Mouse (Mus musculus) liver, embryonic 11.5 days (tissue): Measurements from ENCODE around the gene Hs6st2. TPM values are rescaled to one million over a fixed set of nuclear protein-coding genes. Genes with fewer than 3 reads are reported as not detected.

ENCODE experiments used
- ATAC-seq: fragments of 200-750 bp; cut with Nextera tagmentation; replicated peaks from 2 replicates; pipeline ENCODE4 v1.8.0; 2017; ENCODE audit warnings: moderate number of reproducible peaks, mild to moderate bottlenecking, moderate TSS enrichment, moderate library complexity; ENCODE audit not compliant: low FRiP score
- DNase-seq: peaks from one replicate; pipeline ENCODE4 v3.0.0-alpha.2; 2017; ENCODE audit warnings: low spot score
- H3K27ac ChIP-seq: fragments of 300-500 bp; sonication (generic); 2 replicates; pipeline ENCODE4 v1.5.1; 2014; ENCODE audit warnings: mild to moderate bottlenecking, low read depth, low read length, control low read depth
- H3K27me3 ChIP-seq: fragments of 300-500 bp; sonication (generic); replicated peaks from 2 replicates; pipeline ENCODE4 v1.6.1; 2014; ENCODE audit warnings: low read length, mixed read lengths; ENCODE audit not compliant: control insufficient read depth, insufficient read depth
- H3K36me3 ChIP-seq: fragments of 300-500 bp; sonication (generic); 2 replicates; pipeline ENCODE4 v1.6.1; 2014; ENCODE audit warnings: mild to moderate bottlenecking, low read length, moderate library complexity, mixed read lengths; ENCODE audit not compliant: control insufficient read depth, insufficient read depth
- H3K4me1 ChIP-seq: fragments of 300-500 bp; sonication (generic); replicated peaks from 2 replicates; pipeline ENCODE4 v1.6.1; 2014; ENCODE audit warnings: low read length, mixed read lengths; ENCODE audit not compliant: control insufficient read depth, insufficient read depth
- H3K4me2 ChIP-seq: fragments of 300-500 bp; sonication (generic); 2 replicates; pipeline ENCODE4 v1.6.1; 2014; ENCODE audit warnings: mild to moderate bottlenecking, control low read depth, moderate library complexity
- H3K4me3 ChIP-seq: fragments of 300-500 bp; sonication (generic); 2 replicates; pipeline ENCODE4 v1.5.1; 2014; ENCODE audit warnings: low read depth, low read length, control low read depth
- H3K9ac ChIP-seq: fragments of 300-500 bp; sonication (generic); 2 replicates; pipeline ENCODE4 v1.6.1; 2014; ENCODE audit warnings: low read depth, low read length, control low read depth
- H3K9me3 ChIP-seq: fragments of 300-500 bp; sonication (generic); 2 replicates; pipeline ENCODE4 v1.6.1; 2016; ENCODE audit warnings: low read length, inconsistent platforms, mixed read lengths; ENCODE audit not compliant: control insufficient read depth
- WGBS: fragments of 180-500 bp; shearing (Covaris S2); extraction: QIAGEN DNeasy Blood & Tissue Kit; methylation state at CpG from one replicate; pipeline ENCODE4 v1.1.7; 2014; 5-methylcytosine and 5-hydroxymethylcytosine counted together
- polyA plus RNA-seq: library from polyadenylated mRNA; unstranded; fragments of >200 nt; fragmentation: Nextera tagmentation; extraction: Ambion mirVana; gene quantifications from 2 replicates; pipeline ENCODE4 v1.2.1, GENCODE M21; 2014

Hs6st2 gene
- polyA plus RNA-seq, 1 experiment from 2014 or later = 6.7 TPM

DNA sequence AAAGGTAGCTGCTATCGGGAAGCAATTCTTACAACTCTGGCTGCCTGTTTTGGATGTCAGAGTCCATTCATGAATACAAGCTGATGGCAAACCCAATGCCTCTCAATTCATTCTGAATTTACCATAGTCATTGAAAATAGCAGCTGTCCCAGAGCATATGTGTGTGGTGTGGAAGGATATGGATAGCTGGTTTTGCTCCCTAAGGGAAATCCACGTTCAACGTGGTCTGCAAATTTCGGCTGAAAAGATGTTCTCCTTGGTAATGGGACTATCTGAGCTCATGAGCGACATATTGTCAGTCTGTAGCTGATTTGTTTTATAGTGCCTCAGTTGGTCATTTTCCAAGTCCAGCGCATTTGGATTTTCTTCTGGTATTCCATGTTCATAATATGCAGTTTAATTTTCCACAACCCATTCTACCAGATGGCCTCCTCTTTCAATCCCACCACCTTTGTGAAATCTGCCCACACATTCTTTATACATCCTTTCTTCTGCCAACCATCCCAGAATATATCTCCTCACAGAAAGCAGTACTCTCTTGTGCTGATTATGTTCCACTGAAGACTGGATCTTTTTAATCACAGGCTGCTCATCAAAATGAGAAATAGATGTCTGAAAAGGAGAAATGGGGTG, 75.3 kb downstream of the Hs6st2 start:
- H3K27me3 ChIP-seq = peaks cover 3% of the 10 kb centered on the region; the same call in 1 of the 2 replicates
- no peaks in the 10 kb centered on the region for H3K36me3 ChIP-seq
- 83% methylated on average over 6 of the region's 6 CpGs for WGBS
- no peak for ATAC-seq
- no peak overlapping the region for H3K4me2 ChIP-seq
- no peaks in the 10 kb centered on the region for H3K4me1 ChIP-seq
- H3K9ac ChIP-seq = no peak overlapping the region
- no peak overlapping the region for H3K27ac ChIP-seq
- DNase-seq = no peak
- H3K9me3 ChIP-seq = no peaks in the 10 kb centered on the region
- H3K4me3 ChIP-seq = no peak overlapping the region

DNA sequence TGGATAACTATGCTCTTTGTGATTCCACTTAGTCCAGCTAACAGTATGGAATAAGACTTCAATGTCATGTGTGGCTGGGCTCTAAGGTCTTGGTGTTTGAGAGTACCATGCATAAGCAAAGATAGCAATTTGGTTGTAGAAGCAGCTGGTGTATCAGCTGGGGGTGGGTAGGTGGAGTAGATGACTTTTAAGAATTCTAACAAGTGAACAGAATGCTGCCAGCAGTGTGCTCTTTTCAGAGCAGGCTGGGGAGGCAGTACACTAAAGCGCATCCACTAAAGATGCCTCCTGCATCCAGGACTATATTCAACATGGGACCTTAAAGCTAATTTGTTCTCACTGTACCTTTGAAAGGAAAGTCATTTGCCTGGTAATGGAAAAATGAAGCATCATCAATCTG, 88.9 kb downstream of the Hs6st2 start:
- no peaks in the 10 kb centered on the region for H3K27me3 ChIP-seq
- ATAC-seq = no peak
- no peak overlapping the region for H3K4me2 ChIP-seq
- H3K4me3 ChIP-seq = no peak overlapping the region
- no peaks in the 10 kb centered on the region for H3K4me1 ChIP-seq
- DNase-seq = no peak
- no peaks in the 10 kb centered on the region for H3K9me3 ChIP-seq
- no peaks in the 10 kb centered on the region for H3K36me3 ChIP-seq
- H3K27ac ChIP-seq = no peak overlapping the region
- 96% methylated on average over 1 of the region's 1 CpGs for WGBS
- no peak overlapping the region for H3K9ac ChIP-seq

DNA sequence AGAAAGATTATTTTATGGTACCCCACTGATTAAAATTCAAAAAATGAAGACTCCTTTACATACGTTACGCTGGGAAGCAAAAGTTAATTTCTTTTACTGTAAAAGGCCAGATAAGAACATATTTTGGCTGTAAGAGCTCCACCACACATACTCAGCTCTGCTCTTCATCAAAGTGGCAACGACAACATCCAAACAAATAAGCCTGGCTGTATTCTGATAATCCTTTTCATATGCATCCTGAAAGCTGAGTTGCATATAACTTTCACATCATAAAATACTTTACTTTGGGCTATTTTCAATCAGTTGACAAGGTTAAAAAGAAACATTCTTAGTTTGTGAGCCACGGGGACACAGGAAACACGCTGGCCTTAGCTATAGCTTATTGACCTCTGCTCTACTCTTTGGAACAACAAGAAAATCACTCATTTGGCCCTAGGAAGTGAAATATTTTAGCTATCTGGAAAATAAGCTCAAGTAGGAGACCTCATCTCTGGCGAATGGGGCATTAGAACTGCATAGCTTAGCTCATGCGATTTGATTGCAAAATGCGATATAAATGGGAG, 91.1 kb downstream of the Hs6st2 start:
- WGBS = 75% methylated on average over 8 of the region's 8 CpGs
- H3K9me3 ChIP-seq = no peaks in the 10 kb centered on the region
- no peak for DNase-seq

DNA sequence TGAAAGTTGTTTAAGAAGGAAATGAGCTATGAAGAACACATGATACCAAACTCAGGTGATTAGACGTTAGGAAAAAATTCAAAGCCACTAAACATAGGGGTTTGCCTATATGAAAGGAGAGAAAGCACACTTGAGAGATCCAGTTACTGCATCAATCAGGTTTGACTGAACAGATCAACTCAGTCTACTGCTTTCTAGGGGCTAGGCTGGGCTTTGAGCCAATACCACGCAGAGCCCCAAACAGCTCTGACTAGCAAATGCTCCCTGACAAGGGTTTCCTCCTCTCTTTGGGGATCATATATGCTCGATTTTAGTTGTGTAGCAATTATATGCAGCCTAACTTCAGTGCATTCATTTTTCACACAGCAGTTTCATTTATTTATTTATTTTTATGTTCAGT, 96.2 kb downstream of the Hs6st2 start:
- Histone ChIP-seq H3K9ac (no peak overlapping the region), H3K4me2 (no peak overlapping the region), H3K4me1 (no peaks in the 10 kb centered on the region), H3K36me3 (no peaks in the 10 kb centered on the region), H3K9me3 (no peaks in the 10 kb centered on the region), H3K4me3 (no peak overlapping the region), H3K27ac (no peak overlapping the region), H3K27me3 (no peaks in the 10 kb centered on the region)
- no peak for DNase-seq
- ATAC-seq = no peak
- 76% methylated on average over 3 of the region's 3 CpGs for WGBS

More for the DNA sequence above, 91.1 kb downstream of the Hs6st2 start:
- Histone ChIP-seq H3K27ac (no peak overlapping the region), H3K4me1 (no peaks in the 10 kb centered on the region), H3K9ac (no peak overlapping the region), H3K4me3 (no peak overlapping the region), H3K27me3 (no peaks in the 10 kb centered on the region), H3K36me3 (no peaks in the 10 kb centered on the region), H3K4me2 (no peak overlapping the region)
- no peak for ATAC-seq

DNA sequence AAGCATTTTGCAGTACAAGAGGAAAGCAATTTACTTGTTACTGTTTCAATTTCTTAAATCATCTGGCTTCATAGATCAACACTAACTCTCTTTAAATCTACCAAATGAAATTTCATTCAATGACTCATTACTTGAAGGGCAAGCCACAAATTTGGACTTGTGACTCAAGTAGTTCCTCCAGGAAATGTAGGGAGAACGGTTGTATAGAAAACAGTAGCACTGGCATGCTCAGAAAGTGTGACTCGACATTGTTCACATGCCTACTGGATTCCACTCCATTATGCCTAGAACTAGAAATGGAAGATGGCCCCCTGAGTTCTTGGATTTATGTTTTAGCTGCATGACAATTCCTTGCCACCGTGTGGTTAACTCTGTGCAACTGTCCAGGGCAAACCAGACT, 100.0 kb downstream of the Hs6st2 start:
- ATAC-seq (no peak), DNase-seq (no peak)
- 53% methylated on average over 3 of the region's 3 CpGs for WGBS
- Histone ChIP-seq H3K4me3 (no peak overlapping the region), H3K4me2 (no peak overlapping the region), H3K4me1 (no peaks in the 10 kb centered on the region), H3K36me3 (no peaks in the 10 kb centered on the region), H3K9ac (no peak overlapping the region), H3K9me3 (no peaks in the 10 kb centered on the region), H3K27me3 (no peaks in the 10 kb centered on the region), H3K27ac (no peak overlapping the region)

DNA sequence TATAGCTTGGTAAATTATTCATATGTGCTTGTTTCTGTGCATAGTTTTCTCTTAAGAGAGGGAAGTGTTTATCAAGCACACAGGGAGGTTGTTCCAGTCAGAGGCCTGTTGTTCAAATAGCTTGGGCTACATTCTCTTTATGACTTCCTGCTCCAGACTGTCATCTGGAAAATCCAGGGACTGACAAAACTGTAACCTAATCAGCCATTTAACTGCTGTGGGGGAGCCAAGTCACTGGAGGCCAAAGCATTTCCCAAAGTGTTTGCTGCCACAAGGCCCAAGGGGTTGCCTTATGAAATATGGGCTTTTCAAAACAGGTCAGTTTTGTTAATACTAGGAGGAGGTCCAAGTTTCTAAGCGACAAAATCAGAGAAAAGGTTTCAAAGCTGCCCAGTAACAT, 119.8 kb downstream of the Hs6st2 start:
- Histone ChIP-seq H3K36me3 (no peaks in the 10 kb centered on the region), H3K27me3 (no peaks in the 10 kb centered on the region), H3K4me1 (no peaks in the 10 kb centered on the region), H3K27ac (no peak overlapping the region), H3K4me2 (no peak overlapping the region), H3K9me3 (no peaks in the 10 kb centered on the region), H3K4me3 (no peak overlapping the region), H3K9ac (no peak overlapping the region)
- DNase-seq = no peak
- WGBS = 54% methylated on average over 1 of the region's 1 CpGs
- no peak for ATAC-seq

DNA sequence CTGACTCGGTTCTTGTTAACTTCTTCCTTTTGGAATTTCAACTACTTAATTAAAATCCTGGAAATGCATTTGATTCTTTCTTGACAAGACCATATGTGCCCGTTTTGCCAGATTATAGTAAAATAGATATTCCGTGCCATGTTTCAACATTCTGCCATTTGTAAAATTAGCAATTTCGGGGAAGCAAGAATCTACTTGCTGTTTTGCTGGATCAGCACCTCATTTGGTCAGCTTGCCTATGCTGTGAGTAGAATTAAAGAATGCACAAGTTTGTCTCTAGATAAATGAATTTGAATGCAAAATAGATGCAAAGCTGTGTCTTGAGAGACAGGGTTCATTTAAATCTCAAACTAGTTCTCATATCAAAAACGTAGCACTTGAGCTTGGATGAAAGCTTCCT, 142.0 kb downstream of the Hs6st2 start:
- 85% methylated on average over 5 of the region's 5 CpGs for WGBS
- no peak overlapping the region for H3K4me2 ChIP-seq
- ATAC-seq = no peak
- H3K36me3 ChIP-seq = no peaks in the 10 kb centered on the region
- H3K27ac ChIP-seq = no peak overlapping the region
- H3K4me3 ChIP-seq = no peak overlapping the region
- no peaks in the 10 kb centered on the region for H3K4me1 ChIP-seq
- H3K27me3 ChIP-seq = no peaks in the 10 kb centered on the region
- H3K9ac ChIP-seq = no peak overlapping the region
- no peaks in the 10 kb centered on the region for H3K9me3 ChIP-seq
- DNase-seq = no peak

DNA sequence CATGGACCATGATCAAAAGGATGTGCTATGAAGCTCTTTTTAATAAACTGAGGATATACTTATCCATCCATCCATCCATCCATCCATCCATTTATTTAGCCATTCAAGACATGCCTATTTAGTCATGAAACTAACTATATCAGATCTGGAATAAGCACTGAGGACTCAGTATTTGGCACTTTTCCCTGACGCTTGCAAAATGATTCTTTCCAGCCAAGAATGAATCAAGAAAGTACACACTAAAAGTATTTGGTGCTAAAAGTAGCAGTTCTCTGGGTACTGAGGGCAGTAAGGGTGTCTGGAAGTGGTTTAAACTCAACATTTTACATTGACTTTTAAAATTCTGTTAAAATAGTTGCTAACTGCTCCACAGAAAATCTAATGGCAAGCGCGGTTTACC, 144.6 kb downstream of the Hs6st2 start:
- Histone ChIP-seq H3K4me1 (no peaks in the 10 kb centered on the region), H3K4me2 (no peak overlapping the region), H3K27ac (no peak overlapping the region), H3K27me3 (no peaks in the 10 kb centered on the region), H3K9me3 (no peaks in the 10 kb centered on the region), H3K36me3 (no peaks in the 10 kb centered on the region), H3K4me3 (no peak overlapping the region), H3K9ac (no peak overlapping the region)
- ATAC-seq = no peak
- WGBS = 89% methylated on average over 3 of the region's 3 CpGs
- DNase-seq = no peak

DNA sequence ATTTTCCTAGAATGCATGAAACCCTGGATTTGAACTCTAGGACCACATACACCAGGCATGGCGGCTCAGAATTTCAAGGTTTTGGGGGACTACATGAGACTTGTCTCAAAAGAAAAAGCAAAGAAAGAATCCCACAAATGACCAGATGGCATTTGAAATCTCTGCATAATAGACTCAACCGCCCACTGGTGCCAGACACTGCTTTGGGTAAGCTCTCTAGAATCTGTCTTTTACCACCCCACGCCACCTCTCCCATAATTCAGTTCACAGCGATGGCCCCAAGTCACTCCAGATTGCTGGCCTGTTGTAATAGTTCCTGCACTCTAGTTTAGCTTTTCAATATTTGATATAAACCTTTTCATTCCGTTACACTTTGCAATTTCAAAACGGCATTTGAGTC, 146.4 kb downstream of the Hs6st2 start:
- no peaks in the 10 kb centered on the region for H3K36me3 ChIP-seq
- no peak overlapping the region for H3K4me2 ChIP-seq
- no peak overlapping the region for H3K27ac ChIP-seq
- H3K27me3 ChIP-seq = no peaks in the 10 kb centered on the region
- no peak for ATAC-seq
- H3K9ac ChIP-seq = no peak overlapping the region
- H3K9me3 ChIP-seq = no peaks in the 10 kb centered on the region
- H3K4me1 ChIP-seq = no peaks in the 10 kb centered on the region
- 87% methylated on average over 6 of the region's 6 CpGs for WGBS
- DNase-seq = no peak
- H3K4me3 ChIP-seq = no peak overlapping the region
